Mouse (Mus musculus): ENCODE measurements around the gene Irf2. TPM values are rescaled to one million over a fixed set of nuclear protein-coding genes. Genes with fewer than 3 reads are reported as not detected.
"Not testable (repeated sequence)": the region's sequence is repeated elsewhere in the genome, so short reads cannot be mapped to it uniquely, and the experiment has no call there.

Irf2 gene
- total RNA-seq, 2 experiments from 2014 or later = 40.6 to 44.3 TPM

DNA sequence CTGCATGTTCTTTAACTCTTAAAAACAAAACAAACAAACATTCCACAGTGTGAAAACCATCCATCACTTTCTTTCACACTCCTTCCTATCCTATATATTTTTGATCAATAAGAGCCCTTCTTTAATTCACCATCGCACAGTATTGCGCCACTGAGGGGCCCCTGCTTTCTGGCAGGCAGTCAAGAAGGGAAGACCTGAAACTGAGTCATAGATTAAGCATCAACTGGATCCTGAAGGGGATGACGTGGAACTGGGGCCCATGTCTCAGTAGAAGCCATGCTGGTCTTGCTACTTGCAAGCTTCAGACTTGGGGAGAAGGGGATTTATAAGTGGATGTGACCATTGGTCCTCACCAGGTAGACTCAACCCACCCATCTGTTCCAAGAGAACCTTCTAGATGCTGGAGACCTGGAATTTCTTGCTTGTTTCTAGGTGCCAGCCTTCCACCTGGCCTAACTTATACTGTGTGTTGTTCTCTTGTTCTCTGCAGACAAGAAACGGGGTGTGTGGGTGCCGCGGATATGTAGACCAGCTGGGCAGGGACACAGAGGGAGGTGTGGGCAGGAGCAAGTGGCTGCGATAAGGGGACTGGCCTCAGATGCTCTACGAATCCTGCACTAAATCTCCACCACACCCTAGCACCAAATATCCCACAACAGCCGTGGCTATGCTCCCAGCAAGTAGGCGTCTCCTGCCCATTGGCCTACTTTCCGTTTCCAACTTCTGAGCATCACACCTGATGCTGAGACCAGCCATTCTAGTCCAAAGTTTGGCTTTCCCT is 18.3 kb upstream of the Irf2 start:
- intact Hi-C loops (cut with DNase I) = no loop called here
- no peak for DNase-seq (ENCODE audit: low spot score in 2 of 2)

DNA sequence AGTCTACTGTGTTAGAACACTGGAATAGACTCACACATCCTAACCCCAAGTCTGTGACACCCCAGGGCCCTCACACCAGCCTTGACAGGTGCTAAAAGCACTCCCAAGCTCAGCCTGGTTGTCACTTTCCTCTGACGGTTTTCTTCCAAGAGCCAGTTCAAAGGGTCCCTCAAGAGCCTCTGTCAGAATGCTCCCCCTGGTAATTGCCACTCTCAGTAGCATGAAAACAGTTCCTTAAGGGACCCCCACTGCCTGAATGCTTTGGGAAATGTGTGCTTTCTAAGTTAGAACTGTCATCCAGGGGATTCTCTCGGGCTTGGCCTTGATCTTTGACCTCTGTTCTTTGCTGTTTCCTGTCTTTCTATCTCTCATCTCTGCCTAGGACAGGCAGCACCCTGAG is 17.0 kb upstream of the Irf2 start:
- no peak for DNase-seq (ENCODE audit: low spot score in 2 of 2)
- intact Hi-C loops (cut with DNase I) = no loop called here

DNA sequence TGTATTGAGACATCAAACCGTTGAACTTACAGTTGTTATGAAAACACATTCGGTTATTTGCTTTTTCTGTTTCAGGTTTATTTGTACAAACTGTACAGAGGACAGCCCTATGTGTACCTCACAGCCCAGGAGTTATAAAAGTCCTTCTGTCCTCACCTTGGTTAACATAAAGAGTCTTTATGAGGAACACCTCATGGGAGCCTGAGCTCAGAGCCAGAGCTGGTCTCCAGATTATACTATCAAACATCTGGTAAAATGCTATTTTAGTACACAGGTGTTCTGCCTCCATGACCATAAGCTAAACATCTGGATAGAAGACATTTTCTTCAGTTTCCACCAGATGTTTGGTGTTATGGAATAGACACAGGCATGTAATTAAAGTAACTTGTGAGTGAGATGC is 13.1 kb upstream of the Irf2 start:
- intact Hi-C loops (cut with DNase I) = no loop called here
- DNase-seq (ENCODE audit: low spot score in 2 of 2) = no peak

DNA sequence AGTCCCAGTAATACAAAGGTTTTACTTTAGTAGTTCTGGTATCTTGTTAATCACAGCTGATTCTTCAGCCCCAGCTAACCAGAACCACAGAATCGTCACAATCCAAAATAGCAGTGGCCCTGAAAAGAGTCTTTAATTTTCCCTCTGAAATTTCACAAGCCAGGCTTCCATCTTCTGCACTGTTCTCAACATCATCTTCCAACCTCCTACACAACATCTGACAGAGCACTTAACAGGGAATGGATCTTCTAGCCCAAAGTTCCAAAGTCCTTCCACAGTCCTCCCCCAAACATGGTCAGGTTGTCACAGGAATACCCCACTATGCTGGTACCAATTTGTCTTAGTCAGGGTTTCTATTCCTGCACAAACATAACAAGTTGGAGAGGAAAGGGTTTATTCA is 9.9 kb upstream of the Irf2 start:
- DNase-seq (ENCODE audit: low spot score in 2 of 2); intact Hi-C loops (cut with DNase I): not testable (repeated sequence)

DNA sequence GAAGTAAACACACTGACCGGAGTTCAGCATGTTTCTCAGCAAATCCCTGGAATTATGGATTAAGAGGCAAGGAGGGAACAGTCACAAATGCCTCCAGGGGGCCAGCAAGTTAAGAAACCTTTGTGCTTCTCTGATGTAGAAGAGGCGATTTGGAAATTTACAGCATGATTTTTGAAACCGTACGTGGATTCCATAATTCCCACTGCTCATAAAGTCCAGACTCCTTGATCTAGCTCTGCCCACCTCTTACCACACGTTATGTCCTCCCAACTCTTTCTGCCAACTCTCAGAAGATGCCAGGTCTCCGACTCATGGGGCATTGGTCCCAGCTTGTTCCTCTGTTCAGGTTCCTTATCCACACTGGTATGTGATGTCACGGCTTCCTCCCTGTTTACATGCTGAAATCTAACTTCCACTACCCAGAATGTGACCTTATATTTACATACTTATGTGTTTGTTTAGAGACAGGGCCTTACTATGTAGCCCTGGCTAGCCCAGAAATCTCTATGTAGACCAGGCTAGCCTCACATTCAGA is 7.1 kb upstream of the Irf2 start:
- intact Hi-C loops (cut with DNase I) = no loop called here

DNA sequence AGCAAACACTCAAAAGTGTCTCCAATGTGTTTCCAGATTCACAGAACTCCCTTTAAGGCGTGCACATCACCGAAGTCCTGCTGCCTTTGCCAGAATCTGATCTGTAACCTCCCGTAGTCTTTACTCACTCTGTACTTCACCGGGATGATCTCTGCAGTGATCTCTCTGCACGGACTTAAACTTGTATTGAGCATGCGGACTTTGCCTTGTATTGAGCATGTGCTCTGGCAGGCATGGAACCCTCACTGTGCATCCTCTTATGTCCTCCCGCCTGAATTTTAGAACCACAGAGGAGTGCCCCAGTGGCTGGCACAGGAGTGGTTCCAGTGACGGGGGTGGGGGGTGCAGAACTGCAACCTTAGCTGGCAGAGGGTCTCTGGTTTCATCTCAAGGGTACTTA is 5.9 kb upstream of the Irf2 start:
- intact Hi-C loops (cut with DNase I) = no loop called here
- no peak for DNase-seq (ENCODE audit: low spot score in 2 of 2)

More for the DNA sequence above, 7.1 kb upstream of the Irf2 start:
- DNase-seq (ENCODE audit: low spot score in 2 of 2) = no peak

DNA sequence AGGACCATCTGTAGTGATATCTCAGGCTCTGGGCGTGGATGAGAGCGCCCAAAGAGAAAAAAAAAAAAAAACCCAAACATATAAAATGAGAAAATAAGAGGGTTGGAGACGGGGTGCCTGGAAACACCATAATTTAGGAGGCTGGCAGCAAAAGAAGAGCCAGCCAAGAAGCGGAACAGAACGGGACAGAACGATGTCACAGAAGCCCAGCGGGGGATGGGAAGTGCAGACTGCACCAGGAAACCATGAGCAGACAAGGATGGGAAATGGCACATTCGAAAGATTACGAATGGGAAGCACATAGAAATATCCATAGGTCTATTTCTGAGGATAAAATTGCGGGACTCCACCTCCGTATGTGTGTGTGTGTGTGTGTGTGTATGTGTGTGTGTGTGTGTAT is 4.0 kb upstream of the Irf2 start:
- DNase-seq (ENCODE audit: low spot score in 2 of 2) = peak in 1 of 2 experiments; percentile 32
- intact Hi-C loops (cut with DNase I) = loop anchor here (5.0 kb wide), 2 partner anchors 43 to 217 kb away; no protein-coding TSS in a partner anchor

DNA sequence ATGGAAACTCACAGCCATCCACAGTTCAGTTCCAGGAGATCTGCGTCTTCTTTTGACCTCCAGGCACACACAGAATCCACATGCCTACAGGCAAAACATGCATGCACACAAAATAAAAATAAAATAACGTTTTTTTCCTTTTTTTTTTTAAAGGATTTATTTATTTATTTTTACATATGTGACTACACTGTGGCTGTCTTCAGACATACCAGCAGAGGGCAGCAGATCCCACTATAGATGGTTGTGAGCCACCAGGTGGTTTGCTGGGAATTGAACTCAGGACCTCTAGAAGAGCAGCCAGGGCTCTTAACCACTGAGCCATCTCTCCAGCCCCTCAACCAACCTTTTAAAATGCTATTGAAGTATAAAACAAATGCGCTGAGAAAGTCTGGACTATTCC is 3.3 kb upstream of the Irf2 start:
- no peak for DNase-seq (ENCODE audit: low spot score in 2 of 2)
- intact Hi-C loops (cut with DNase I) = loop anchor here (5.0 kb wide), 2 partner anchors 44 to 216 kb away; no protein-coding TSS in a partner anchor

DNA sequence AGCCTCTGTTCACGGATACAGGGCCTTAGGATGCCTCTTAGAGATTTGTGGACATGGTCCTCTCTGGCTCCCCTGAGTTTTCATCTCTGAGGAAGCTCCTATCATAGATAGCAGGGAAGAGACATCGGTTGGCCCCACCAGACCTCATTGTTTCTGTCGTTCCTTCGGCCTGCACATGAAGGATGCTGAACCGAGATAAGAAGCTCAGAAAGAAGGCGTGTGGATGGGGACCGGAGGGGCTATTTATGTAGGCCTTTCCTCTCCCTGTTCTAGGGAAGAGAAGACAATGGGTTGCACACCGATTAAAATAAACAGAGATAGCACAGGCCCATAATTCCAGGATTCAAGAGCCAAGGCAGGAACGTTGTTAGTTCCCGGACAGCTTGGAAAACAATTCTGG is 2.1 kb upstream of the Irf2 start:
- no peak for DNase-seq (ENCODE audit: low spot score in 2 of 2)
- intact Hi-C loops (cut with DNase I) = loop anchor here (5.0 kb wide), 2 partner anchors 45 to 215 kb away; no protein-coding TSS in a partner anchor

DNA sequence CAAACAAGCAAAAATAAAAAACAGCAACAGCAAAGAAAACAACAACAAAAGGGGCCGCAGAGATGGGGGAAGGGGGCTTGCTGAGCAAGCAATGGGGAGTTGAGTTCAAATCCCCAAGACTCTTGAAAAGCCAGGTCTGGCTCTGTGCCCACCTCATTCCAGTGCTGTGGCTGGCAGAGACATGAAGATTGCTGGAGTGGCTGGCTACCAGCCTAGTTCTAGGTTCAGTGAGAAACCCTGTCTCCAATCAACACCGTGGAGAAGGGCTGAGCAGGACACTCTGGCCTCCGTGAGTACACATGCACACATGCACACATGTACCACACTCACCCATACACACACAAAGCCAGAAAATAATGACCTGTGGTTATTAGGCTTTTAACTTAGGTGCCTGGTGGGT is 1.6 kb upstream of the Irf2 start:
- peak in 1 of 2 experiments; percentile 26 for DNase-seq (ENCODE audit: low spot score in 2 of 2)
- intact Hi-C loops (cut with DNase I) = loop anchor here (5.0 kb wide), 2 partner anchors 46 to 214 kb away; no protein-coding TSS in a partner anchor

DNA sequence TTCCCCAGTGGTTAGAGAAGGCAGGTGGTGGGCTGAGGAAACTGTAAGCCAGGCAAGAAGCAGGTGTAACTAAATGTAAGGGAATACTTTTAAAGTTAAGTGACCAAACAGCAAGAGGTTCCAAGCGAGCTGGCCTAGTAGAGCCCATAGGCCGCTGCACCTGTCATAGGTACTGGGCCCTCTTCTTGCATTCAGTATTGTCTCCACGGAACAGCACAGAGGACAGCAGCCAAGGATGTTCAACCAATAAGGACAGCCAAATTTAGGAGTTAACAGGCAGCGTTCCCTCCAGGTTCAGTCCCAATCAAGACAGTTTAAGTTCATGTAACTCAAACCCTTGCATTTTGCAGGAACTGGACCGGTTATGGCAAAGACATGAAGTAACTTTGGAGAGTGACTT is 931 bp upstream of the Irf2 start:
- intact Hi-C loops (cut with DNase I) = loop anchor here (5.0 kb wide), 2 partner anchors 46 to 214 kb away; no protein-coding TSS in a partner anchor

DNA sequence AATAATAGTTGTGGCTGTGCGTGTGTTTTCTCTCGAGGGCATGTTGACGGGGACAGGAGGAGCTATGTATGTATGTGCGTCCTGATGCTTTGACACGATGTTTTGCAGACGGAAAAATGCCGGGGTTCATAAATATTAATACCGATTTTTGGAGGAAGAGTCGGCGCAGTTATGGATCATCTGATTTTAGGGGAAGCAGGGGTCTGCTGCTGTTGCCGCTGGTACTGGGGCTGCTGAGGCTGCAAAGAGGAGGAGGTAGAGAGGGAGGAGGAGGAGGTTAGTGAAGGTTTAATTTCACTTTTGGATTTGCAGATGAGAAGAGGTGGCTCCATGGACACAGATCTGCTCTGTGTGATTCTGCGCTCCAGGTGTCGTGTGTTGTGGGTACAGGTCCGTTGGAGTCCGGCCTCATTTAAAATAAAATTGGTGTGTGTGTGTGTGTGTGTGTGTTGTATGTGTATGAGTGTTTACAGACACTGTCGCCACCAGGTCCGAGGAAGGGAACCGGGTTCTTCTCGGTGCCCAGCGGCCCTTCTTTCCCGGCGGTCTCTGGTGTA is 502 bp downstream of the Irf2 start:
- intact Hi-C loops (cut with DNase I) = loop anchor here (5.0 kb wide), 3 partner anchors 48 to 212 kb away; no protein-coding TSS in a partner anchor
- DNase-seq (ENCODE audit: low spot score in 2 of 2) = peak; percentile 21 to 38

More for the DNA sequence above, 931 bp upstream of the Irf2 start:
- no peak for DNase-seq (ENCODE audit: low spot score in 2 of 2)

DNA sequence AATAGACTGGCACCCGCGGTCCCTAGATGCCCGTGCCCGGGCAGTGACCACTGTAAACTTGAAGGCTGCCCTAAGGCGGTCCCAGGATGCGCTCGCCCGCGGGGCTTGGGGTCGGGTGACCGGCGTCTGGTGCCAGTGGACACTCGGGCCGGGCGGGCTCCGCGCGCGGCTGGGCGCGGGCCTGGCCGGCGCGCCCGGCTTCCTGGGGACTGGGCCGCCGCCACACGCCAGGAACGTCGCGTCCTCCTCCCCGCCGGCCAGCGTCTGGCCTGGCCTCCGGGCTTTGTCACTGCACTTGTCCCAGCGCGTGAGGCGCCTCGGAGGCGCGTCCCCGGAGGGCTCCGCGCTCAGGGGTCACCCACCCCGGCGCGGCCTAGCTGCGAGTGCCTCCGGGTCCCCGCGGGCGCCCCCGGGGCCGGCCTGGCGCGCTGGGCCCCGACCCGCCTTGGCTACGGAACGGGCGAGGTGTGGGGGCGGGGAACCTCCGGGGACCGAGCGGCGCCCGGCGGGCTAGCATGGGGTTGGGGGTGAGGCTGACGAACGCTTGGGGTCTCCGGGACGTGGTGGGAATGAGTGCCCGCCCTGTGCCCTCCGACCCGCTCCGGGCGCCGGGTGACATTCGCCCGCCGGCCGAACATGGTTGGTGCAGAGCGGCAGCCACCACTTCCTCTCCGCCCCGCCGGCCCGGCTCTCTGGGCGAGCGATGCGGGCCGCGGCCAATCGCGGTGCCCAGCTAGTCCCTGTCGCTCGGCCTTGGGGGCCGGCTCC is 1.2 kb downstream of the Irf2 start:
- intact Hi-C loops (cut with DNase I) = loop anchor here (5.0 kb wide), 1 partner anchor 192 kb away; no protein-coding TSS in a partner anchor
- peak; percentile 59 to 65 for DNase-seq (ENCODE audit: low spot score in 2 of 2)

DNA sequence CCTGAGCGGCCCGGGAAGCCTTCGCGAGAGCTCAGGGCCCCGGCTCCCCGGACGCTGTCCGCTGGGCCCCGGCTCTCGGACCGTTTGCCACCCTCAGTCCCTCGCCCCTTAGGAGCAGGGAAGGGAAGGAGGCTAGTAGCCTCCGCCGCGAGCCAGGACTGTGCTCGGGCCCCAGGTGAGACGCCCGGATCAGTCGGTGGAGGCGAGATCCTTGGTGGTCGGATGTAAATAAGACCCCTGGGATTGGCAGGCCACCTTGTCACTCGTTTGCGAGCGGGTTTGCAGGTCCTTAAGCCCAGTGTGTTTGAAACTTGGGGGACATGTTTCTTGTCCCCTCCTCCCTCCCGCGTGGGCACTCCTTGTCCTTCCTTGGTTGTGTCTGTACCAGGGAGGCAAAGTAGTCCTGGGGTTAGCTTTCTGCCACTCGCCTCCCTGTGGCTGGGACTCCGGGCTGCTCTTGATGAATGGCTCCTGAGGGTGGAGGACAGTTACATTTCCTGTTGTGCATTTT is 1.8 kb downstream of the Irf2 start:
- peak; percentile 39 to 57 for DNase-seq (ENCODE audit: low spot score in 2 of 2)
- intact Hi-C loops (cut with DNase I) = loop anchor here (5.0 kb wide), 1 partner anchor 191 kb away; no protein-coding TSS in a partner anchor

DNA sequence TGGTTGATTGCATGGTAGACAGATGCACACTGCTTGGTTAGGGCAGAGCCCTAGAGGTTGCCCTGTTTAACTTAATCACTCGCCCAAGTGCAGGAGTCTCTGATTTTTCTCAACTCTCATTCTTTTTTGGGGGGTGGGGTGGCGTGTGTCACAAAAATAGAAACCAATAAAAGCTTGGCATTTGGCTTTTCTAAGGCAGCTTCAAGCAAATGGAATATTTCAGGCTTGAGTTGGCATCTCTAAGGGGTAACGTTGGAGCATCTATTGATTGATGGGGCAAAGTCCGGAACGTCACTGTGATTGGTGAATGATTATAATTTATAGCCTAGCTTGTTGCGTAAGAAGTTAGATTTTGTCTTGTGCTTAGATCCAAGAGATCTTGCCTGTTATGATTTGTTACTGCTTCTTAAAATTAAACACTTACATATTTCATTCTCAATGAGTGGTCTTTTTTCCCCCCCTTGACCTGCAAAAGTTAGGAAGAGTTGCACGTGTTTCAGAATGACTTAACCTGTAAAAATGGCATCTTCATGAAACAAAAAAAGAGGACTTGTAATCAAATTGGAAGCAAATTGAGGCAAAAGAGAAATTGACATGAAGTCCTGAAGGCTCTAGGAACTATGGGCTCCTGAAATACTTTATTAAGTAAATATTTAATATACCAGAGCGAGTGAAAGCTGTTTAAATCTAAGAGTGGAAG is 2.6 kb downstream of the Irf2 start:
- no peak for DNase-seq (ENCODE audit: low spot score in 2 of 2)
- intact Hi-C loops (cut with DNase I) = loop anchor here (5.0 kb wide), 1 partner anchor 190 kb away; no protein-coding TSS in a partner anchor

DNA sequence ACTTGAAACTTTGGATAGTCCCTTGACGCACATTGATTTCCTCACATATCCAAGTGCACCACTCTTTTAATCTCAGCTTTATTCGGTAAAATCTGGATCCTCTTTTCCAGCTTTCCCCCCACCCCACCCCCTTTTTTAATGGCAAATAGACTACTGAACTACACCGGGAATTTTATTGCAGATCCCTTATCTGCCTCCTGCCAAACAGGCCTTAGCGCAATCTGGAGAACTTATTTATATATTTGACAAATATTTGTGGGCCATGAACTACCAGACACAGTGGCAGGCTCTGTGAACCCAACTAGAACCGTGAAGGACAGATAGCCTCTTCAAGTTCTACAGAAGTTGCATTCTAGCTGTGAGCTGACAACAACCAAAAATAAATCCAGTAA is 3.2 kb downstream of the Irf2 start:
- intact Hi-C loops (cut with DNase I) = loop anchor here (5.0 kb wide), 1 partner anchor 190 kb away; no protein-coding TSS in a partner anchor
- DNase-seq (ENCODE audit: low spot score in 2 of 2) = no peak

DNA sequence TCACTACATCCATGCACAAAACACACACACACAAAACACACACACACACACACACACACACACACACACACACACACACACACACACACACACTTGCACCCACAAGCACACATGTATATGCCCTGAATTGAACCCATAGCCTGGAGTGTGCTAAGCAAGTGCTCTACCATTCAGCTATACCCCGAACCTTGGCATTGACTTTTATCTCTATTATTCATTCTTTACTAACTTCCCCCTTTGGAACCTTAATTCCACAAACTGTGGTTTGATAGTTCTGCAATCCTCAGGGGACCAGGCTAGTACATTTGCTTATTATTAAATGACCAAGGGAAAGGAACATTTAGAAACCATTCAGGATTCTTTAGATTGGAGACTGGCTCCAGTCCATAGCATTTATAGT is 5.9 kb downstream of the Irf2 start:
- intact Hi-C loops (cut with DNase I) = no loop called here
- no peak for DNase-seq (ENCODE audit: low spot score in 2 of 2)

DNA sequence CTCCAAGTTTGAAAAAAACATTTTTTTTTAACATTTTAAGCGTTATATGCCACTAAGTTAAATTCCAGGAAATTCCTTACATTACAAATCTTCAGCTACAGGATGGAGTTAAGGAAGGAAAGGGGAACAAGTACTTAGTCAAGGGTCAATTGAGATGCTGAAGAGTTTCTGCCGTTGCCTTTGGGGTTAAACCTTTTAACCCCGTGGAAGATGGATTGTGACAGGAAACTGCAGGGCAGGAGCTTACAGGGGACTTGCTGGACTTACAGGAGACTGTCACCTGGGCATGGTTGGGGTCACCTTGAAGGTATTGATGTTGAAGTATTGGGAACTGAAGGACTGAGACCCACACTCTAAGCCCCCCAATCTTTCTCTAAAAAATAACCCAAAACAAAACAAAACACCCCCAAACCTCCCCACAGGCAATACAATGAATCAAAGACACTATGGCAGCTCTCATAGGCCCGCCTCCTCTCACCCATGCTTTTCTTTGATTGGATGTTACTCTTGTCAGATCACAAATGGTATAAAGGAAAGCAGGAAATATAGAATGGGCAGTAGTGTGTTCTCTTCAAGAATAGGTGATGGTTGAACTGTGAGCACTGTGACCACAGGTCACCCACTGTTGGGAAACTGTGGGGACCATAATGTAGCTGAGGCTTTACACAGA is 7.9 kb downstream of the Irf2 start:
- intact Hi-C loops (cut with DNase I) = no loop called here
- no peak for DNase-seq (ENCODE audit: low spot score in 2 of 2)

Measured in left cerebral cortex, postnatal 14 days (tissue).